Mouse (Mus musculus) liver, embryonic 11.5 days (tissue): Measurements from ENCODE around the gene Endog. TPM values are rescaled to one million over a fixed set of nuclear protein-coding genes. Genes with fewer than 3 reads are reported as not detected.
"Not testable (repeated sequence)": the region's sequence is repeated elsewhere in the genome, so short reads cannot be mapped to it uniquely, and the experiment has no call there.

Experiments
- ATAC-seq: fragments of 200-750 bp; cut with Nextera tagmentation; replicated peaks from 2 replicates; pipeline ENCODE4 v1.8.0; 2017; ENCODE audit warnings: moderate number of reproducible peaks, mild to moderate bottlenecking, moderate TSS enrichment, moderate library complexity; ENCODE audit not compliant: low FRiP score
- DNase-seq: peaks from one replicate; pipeline ENCODE4 v3.0.0-alpha.2; 2017; ENCODE audit warnings: low spot score
- H3K27ac ChIP-seq: fragments of 300-500 bp; sonication (generic); 2 replicates; pipeline ENCODE4 v1.5.1; 2014; ENCODE audit warnings: mild to moderate bottlenecking, low read depth, low read length, control low read depth
- H3K27me3 ChIP-seq: fragments of 300-500 bp; sonication (generic); replicated peaks from 2 replicates; pipeline ENCODE4 v1.6.1; 2014; ENCODE audit warnings: low read length, mixed read lengths; ENCODE audit not compliant: control insufficient read depth, insufficient read depth
- H3K36me3 ChIP-seq: fragments of 300-500 bp; sonication (generic); 2 replicates; pipeline ENCODE4 v1.6.1; 2014; ENCODE audit warnings: mild to moderate bottlenecking, low read length, moderate library complexity, mixed read lengths; ENCODE audit not compliant: control insufficient read depth, insufficient read depth
- H3K4me1 ChIP-seq: fragments of 300-500 bp; sonication (generic); replicated peaks from 2 replicates; pipeline ENCODE4 v1.6.1; 2014; ENCODE audit warnings: low read length, mixed read lengths; ENCODE audit not compliant: control insufficient read depth, insufficient read depth
- H3K4me2 ChIP-seq: fragments of 300-500 bp; sonication (generic); 2 replicates; pipeline ENCODE4 v1.6.1; 2014; ENCODE audit warnings: mild to moderate bottlenecking, control low read depth, moderate library complexity
- H3K4me3 ChIP-seq: fragments of 300-500 bp; sonication (generic); 2 replicates; pipeline ENCODE4 v1.5.1; 2014; ENCODE audit warnings: low read depth, low read length, control low read depth
- H3K9ac ChIP-seq: fragments of 300-500 bp; sonication (generic); 2 replicates; pipeline ENCODE4 v1.6.1; 2014; ENCODE audit warnings: low read depth, low read length, control low read depth
- H3K9me3 ChIP-seq: fragments of 300-500 bp; sonication (generic); 2 replicates; pipeline ENCODE4 v1.6.1; 2016; ENCODE audit warnings: low read length, inconsistent platforms, mixed read lengths; ENCODE audit not compliant: control insufficient read depth
- WGBS: fragments of 180-500 bp; shearing (Covaris S2); extraction: QIAGEN DNeasy Blood & Tissue Kit; methylation state at CpG from one replicate; pipeline ENCODE4 v1.1.7; 2014; 5-methylcytosine and 5-hydroxymethylcytosine counted together
- polyA plus RNA-seq: library from polyadenylated mRNA; unstranded; fragments of >200 nt; fragmentation: Nextera tagmentation; extraction: Ambion mirVana; gene quantifications from 2 replicates; pipeline ENCODE4 v1.2.1, GENCODE M21; 2014

The Endog gene
- polyA plus RNA-seq, result 27.1 and 29.1 TPM in 2 replicates

- Histone ChIP-seq H3K36me3 (peaks cover 34% of the 10 kb centered on the region), H3K4me3 (peak within 1 kb of the TSS; percentile 72), H3K9me3 (peaks cover 5% of the 10 kb centered on the region; the same call in 1 of the 2 replicates), H3K27ac (peak within 1 kb of the TSS; percentile 82), H3K27me3 (no peaks in the 10 kb centered on the region), H3K4me2 (peak within 1 kb of the TSS; percentile 99), H3K9ac (peak within 1 kb of the TSS; percentile 68), H3K4me1 (peaks cover 10% of the 10 kb centered on the region)
- ATAC-seq, result peak; percentile 91
- under 1% methylated on average over 75 of the region's 75 CpGs for WGBS
- DNase-seq, result peak; percentile 79
Measured at GRCm38 (mm10) chr2:30171371-30171996, at the start of gene Endog. Gene Endog (plus strand): TSS chr2:30171493.

GRCm38 (mm10) chr2:30122766-30123165 is 48.5 kb upstream of the Endog start:
- peaks cover 13% of the 10 kb centered on the region for H3K4me1 ChIP-seq

GRCm38 (mm10) chr2:30123729-30124471 is 47.4 kb upstream of the Endog start:
- DNase-seq (no peak), ATAC-seq (peak; percentile 58)
- H3K4me3 ChIP-seq, result peak overlapping the region; percentile 77
- H3K4me1 ChIP-seq, result peaks cover 13% of the 10 kb centered on the region
- H3K36me3 ChIP-seq, result no peaks in the 10 kb centered on the region
- H3K9me3 ChIP-seq, result no peaks in the 10 kb centered on the region
- peak overlapping the region; percentile 81 for H3K9ac ChIP-seq
- 3% methylated on average over 43 of the region's 44 CpGs for WGBS
- peak overlapping the region; percentile 70 for H3K27ac ChIP-seq
- H3K27me3 ChIP-seq, result no peaks in the 10 kb centered on the region
- peak overlapping the region; percentile 85 for H3K4me2 ChIP-seq

More at GRCm38 (mm10) chr2:30122766-30123165, 48.5 kb upstream of the Endog start:
- H3K27ac ChIP-seq, result no peak overlapping the region
- no peak for DNase-seq
- H3K4me2 ChIP-seq, result no peak overlapping the region; the same call in 1 of the 2 replicates
- no peaks in the 10 kb centered on the region for H3K36me3 ChIP-seq
- H3K4me3 ChIP-seq, result no peak overlapping the region
- no peak for ATAC-seq
- 80% methylated on average over 5 of the region's 5 CpGs for WGBS
- H3K27me3 ChIP-seq, result no peaks in the 10 kb centered on the region
- H3K9me3 ChIP-seq, result no peaks in the 10 kb centered on the region
- H3K9ac ChIP-seq, result no peak overlapping the region

- H3K9me3 ChIP-seq, result no peaks in the 10 kb centered on the region
- H3K27me3 ChIP-seq, result no peaks in the 10 kb centered on the region
- DNase-seq (peak; percentile 93), ATAC-seq (peak; percentile 94)
- peaks cover 13% of the 10 kb centered on the region for H3K4me1 ChIP-seq
- H3K4me3 ChIP-seq, result peak within 1 kb of the TSS; percentile 77
- WGBS, result 12% methylated on average over 30 of the region's 31 CpGs
- no peaks in the 10 kb centered on the region for H3K36me3 ChIP-seq
- peak within 1 kb of the TSS; percentile 70 for H3K27ac ChIP-seq
- H3K4me2 ChIP-seq, result peak within 1 kb of the TSS; percentile 85
- H3K9ac ChIP-seq, result peak within 1 kb of the TSS; percentile 81
Measured at GRCm38 (mm10) chr2:30124472-30125274, 46.6 kb upstream of the Endog start, which contains the start of gene Zer1. Gene Zer1 (minus strand): TSS chr2:30124585.

GRCm38 (mm10) chr2:30128789-30129188 is 42.5 kb upstream of the Endog start:
- Histone ChIP-seq H3K4me2 (no peak overlapping the region), H3K27me3 (no peaks in the 10 kb centered on the region), H3K9ac (no peak overlapping the region), H3K9me3 (no peaks in the 10 kb centered on the region), H3K36me3 (no peaks in the 10 kb centered on the region), H3K27ac (no peak overlapping the region), H3K4me3 (no peak overlapping the region), H3K4me1 (peaks cover 11% of the 10 kb centered on the region; the same call in 1 of the 2 replicates)
- ATAC-seq (no peak), DNase-seq (no peak)
- 36% methylated on average over 2 of the region's 2 CpGs for WGBS

GRCm38 (mm10) chr2:30130156-30130555 is 41.1 kb upstream of the Endog start:
- H3K4me3 ChIP-seq, result no peak overlapping the region
- H3K27ac ChIP-seq, result no peak overlapping the region
- peaks cover 19% of the 10 kb centered on the region for H3K4me1 ChIP-seq
- no peak for DNase-seq
- H3K9me3 ChIP-seq, result no peaks in the 10 kb centered on the region
- no peak overlapping the region for H3K4me2 ChIP-seq
- H3K36me3 ChIP-seq, result no peaks in the 10 kb centered on the region
- WGBS, result 82% methylated on average over 4 of the region's 4 CpGs
- H3K9ac ChIP-seq, result no peak overlapping the region
- no peaks in the 10 kb centered on the region for H3K27me3 ChIP-seq
- no peak for ATAC-seq

GRCm38 (mm10) chr2:30131240-30131639 is 40.1 kb upstream of the Endog start:
- not testable (repeated sequence) for H3K27ac ChIP-seq, H3K4me2 ChIP-seq, H3K9ac ChIP-seq, H3K9me3 ChIP-seq, H3K27me3 ChIP-seq, H3K4me3 ChIP-seq, H3K36me3 ChIP-seq, DNase-seq, ATAC-seq
- WGBS, result 67% methylated on average over 5 of the region's 5 CpGs
- peaks cover 19% of the 10 kb centered on the region for H3K4me1 ChIP-seq

GRCm38 (mm10) chr2:30132801-30133612 is 38.3 kb upstream of the Endog start:
- ATAC-seq, result peak; percentile 21
- Histone ChIP-seq H3K4me2 (peak overlapping the region; percentile 91), H3K4me3 (peak overlapping the region; percentile 80), H3K27ac (peak overlapping the region; percentile 88), H3K27me3 (no peaks in the 10 kb centered on the region), H3K36me3 (peaks cover 4% of the 10 kb centered on the region; the same call in 1 of the 2 replicates), H3K9ac (peak overlapping the region; percentile 85), H3K4me1 (peaks cover 24% of the 10 kb centered on the region), H3K9me3 (no peaks in the 10 kb centered on the region)
- WGBS, result 33% methylated on average over 16 of the region's 16 CpGs
- DNase-seq, result peak; percentile 43
